Mouse (Mus musculus): Measurements from ENCODE around the gene Pklr. TPM values are rescaled to one million over a fixed set of nuclear protein-coding genes. Genes with fewer than 3 reads are reported as not detected.

The Pklr gene
- polyA plus RNA-seq, 1 experiment from 2014 or later: not detected

DNA sequence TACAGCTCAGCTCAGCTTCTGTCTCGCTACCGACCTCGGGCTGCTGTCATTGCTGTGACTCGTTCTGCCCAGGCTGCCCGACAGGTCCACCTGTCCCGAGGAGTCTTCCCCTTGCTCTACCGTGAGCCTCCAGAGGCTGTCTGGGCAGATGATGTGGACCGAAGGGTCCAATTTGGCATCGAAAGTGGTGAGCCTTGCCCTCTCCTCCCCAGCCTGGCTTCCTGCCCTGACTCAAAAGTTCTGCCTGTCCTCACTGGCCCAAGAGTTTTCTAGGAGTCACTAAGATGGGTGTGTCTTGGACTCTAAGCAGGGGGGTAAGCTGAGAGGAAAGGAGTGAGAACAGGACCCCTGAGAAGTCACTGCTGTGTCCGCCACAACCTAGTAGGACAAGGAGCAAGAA lies 8.9 kb downstream of the Pklr start:
- Histone ChIP-seq H3K4me2 (ENCODE audit: low read length) (no peak overlapping the region), H3K9ac (ENCODE audit: low read length) (no peak overlapping the region), H3K36me3 (ENCODE audit: control insufficient read depth, insufficient read depth, low read length) (no peaks in the 10 kb centered on the region), H3K4me1 (ENCODE audit: control insufficient read depth in 2 of 2, insufficient read depth in 2 of 2, low read length in 2 of 2) (peaks cover 5 to 6% of the 10 kb centered on the region in 2 experiments; a peak in 3 of 4 replicates), H3K27ac (replicated peaks in 1 of 2; ENCODE audit: control insufficient read depth in 1 of 2, insufficient read depth in 1 of 2, low read depth in 2 of 2, low read length in 2 of 2) (no peak overlapping the region), H3K9me3 (ENCODE audit: control insufficient read depth, low read length) (no peaks in the 10 kb centered on the region), H3K27me3 (ENCODE audit: control insufficient read depth, insufficient read depth, low read length) (peaks cover 44% of the 10 kb centered on the region), H3K4me3 (ENCODE audit: control insufficient read depth in 1 of 2, insufficient read depth in 1 of 2, low read depth in 1 of 2, low read length in 2 of 2) (no peak overlapping the region)
- ATAC-seq (ENCODE audit: insufficient number of reproducible peaks, insufficient read depth, low FRiP score, low read depth): no peak
- 78% methylated on average over 10 of the region's 10 CpGs for WGBS

DNA sequence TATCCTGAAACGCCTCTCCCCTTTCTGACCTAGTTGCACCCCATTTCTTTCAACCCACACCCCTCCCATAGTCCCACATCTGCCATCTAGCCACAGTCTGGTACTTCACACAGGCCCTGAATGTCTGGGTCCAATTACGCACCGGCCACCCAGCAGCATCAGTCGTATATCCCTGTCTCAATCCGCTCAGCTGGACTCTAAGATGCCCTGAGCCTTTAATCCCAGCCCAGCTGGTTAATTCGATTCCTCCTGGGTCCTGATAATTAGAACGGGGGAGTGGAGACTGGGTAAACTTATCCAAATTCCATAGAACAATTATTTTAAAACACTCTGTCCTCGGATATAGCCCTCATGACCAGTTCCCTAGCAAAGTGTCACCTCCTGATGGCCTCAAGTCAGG lies 9.6 kb downstream of the Pklr start:
- H3K9ac ChIP-seq (ENCODE audit: low read length): no peak overlapping the region
- H3K9me3 ChIP-seq (ENCODE audit: control insufficient read depth, low read length): no peaks in the 10 kb centered on the region
- peaks cover 5 to 6% of the 10 kb centered on the region in 2 experiments; a peak in 3 of 4 replicates for H3K4me1 ChIP-seq (ENCODE audit: control insufficient read depth in 2 of 2, insufficient read depth in 2 of 2, low read length in 2 of 2)
- no peak overlapping the region for H3K4me2 ChIP-seq (ENCODE audit: low read length)
- H3K27me3 ChIP-seq (ENCODE audit: control insufficient read depth, insufficient read depth, low read length): peaks cover 52% of the 10 kb centered on the region
- ATAC-seq (ENCODE audit: insufficient number of reproducible peaks, insufficient read depth, low FRiP score, low read depth): no peak
- no peak overlapping the region for H3K4me3 ChIP-seq (ENCODE audit: control insufficient read depth in 1 of 2, insufficient read depth in 1 of 2, low read depth in 1 of 2, low read length in 2 of 2)
- H3K36me3 ChIP-seq (ENCODE audit: control insufficient read depth, insufficient read depth, low read length): no peaks in the 10 kb centered on the region
- H3K27ac ChIP-seq (replicated peaks in 1 of 2; ENCODE audit: control insufficient read depth in 1 of 2, insufficient read depth in 1 of 2, low read depth in 2 of 2, low read length in 2 of 2): no peak overlapping the region
- 56% methylated on average over 8 of the region's 8 CpGs for WGBS

DNA sequence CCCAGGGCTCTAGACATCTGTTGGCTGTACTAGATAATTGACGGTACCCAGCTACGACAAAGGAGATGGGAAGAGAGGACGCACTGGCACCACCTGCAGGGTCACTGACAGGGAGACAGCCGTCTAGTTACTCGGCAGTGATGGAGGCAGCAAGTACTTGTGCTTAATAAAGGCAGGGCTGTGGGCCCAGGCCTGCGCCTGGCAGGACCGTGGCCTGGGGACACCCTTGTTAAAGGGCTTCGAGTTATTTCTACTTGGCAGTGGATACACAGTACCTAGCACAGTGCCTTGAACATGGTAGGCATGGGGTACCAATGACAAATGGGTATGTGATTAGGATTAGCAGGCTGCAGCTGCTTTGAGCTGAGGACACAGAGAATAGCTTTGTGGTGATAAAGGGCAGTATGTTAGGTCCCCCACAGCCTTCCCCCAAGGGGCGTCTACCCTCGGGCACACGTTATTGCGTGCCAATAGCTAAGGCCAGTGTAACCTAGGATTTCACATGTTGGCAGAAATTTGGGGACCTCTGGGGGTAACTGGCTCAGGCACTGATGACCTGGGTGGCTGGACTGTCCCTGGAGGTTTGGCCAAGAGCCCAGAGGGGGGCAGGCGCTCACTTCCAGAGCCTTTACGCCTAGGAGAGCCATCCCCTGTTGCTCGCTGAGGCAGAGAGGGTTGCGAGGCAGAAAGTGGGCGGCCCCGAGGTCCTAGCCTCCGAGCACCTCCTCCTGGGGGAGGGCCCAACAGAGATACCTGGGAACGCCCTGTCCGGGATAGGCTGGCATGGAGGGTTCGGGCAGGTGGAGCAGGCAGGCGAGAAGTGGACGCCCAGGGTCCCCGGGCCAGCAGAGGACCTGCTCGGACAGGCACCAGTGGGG lies 11.4 kb downstream of the Pklr start:
- 0 out of 2 replicates have a peak overlapping the region, but pooled peaks have one; percentile 7 for H3K9ac ChIP-seq (ENCODE audit: low read length)
- H3K4me2 ChIP-seq (ENCODE audit: low read length): peak overlapping the region; percentile 56
- no peak for ATAC-seq (ENCODE audit: insufficient number of reproducible peaks, insufficient read depth, low FRiP score, low read depth)
- H3K27me3 ChIP-seq (ENCODE audit: control insufficient read depth, insufficient read depth, low read length): peaks cover 61% of the 10 kb centered on the region
- H3K4me1 ChIP-seq (ENCODE audit: control insufficient read depth in 2 of 2, insufficient read depth in 2 of 2, low read length in 2 of 2): peaks cover 5 to 6% of the 10 kb centered on the region in 2 experiments; a peak in 3 of 4 replicates
- peak overlapping the region; percentile 10 to 14; a peak in 3 of 4 replicates for H3K4me3 ChIP-seq (ENCODE audit: control insufficient read depth in 1 of 2, insufficient read depth in 1 of 2, low read depth in 1 of 2, low read length in 2 of 2)
- 15% methylated on average over 26 of the region's 26 CpGs for WGBS
- H3K9me3 ChIP-seq (ENCODE audit: control insufficient read depth, low read length): no peaks in the 10 kb centered on the region
- no peaks in the 10 kb centered on the region for H3K36me3 ChIP-seq (ENCODE audit: control insufficient read depth, insufficient read depth, low read length)
- no peak overlapping the region for H3K27ac ChIP-seq (replicated peaks in 1 of 2; ENCODE audit: control insufficient read depth in 1 of 2, insufficient read depth in 1 of 2, low read depth in 2 of 2, low read length in 2 of 2)

DNA sequence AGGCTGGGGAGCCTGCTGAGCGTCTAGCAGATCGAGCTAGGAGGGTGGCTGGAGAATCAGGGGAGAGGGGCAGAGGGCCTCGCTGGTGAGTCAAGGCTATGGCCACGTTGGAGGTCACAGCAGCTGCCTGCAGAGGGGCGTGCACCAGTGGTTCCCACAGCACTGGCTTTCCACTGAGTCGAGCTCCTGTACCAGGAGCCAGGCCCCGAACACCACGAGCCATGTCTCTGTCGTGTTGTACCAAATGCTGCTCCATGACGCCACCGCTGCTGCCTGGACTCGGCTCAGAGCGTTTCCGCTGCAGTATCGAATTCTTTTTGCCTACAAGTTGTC lies 12.0 kb downstream of the Pklr start:
- 0 out of 2 replicates have a peak overlapping the region, but pooled peaks have one; percentile 7 for H3K9ac ChIP-seq (ENCODE audit: low read length)
- peak overlapping the region; percentile 56 for H3K4me2 ChIP-seq (ENCODE audit: low read length)
- H3K9me3 ChIP-seq (ENCODE audit: control insufficient read depth, low read length): no peaks in the 10 kb centered on the region
- peak overlapping the region; percentile 10 to 14; a peak in 3 of 4 replicates for H3K4me3 ChIP-seq (ENCODE audit: control insufficient read depth in 1 of 2, insufficient read depth in 1 of 2, low read depth in 1 of 2, low read length in 2 of 2)
- ATAC-seq (ENCODE audit: insufficient number of reproducible peaks, insufficient read depth, low FRiP score, low read depth): no peak
- H3K27ac ChIP-seq (replicated peaks in 1 of 2; ENCODE audit: control insufficient read depth in 1 of 2, insufficient read depth in 1 of 2, low read depth in 2 of 2, low read length in 2 of 2): no peak overlapping the region
- no peaks in the 10 kb centered on the region for H3K36me3 ChIP-seq (ENCODE audit: control insufficient read depth, insufficient read depth, low read length)
- WGBS: 9% methylated on average over 15 of the region's 15 CpGs
- H3K4me1 ChIP-seq (ENCODE audit: control insufficient read depth in 2 of 2, insufficient read depth in 2 of 2, low read length in 2 of 2): peaks cover 5 to 6% of the 10 kb centered on the region in 2 experiments; a peak in 3 of 4 replicates
- H3K27me3 ChIP-seq (ENCODE audit: control insufficient read depth, insufficient read depth, low read length): peaks cover 67% of the 10 kb centered on the region

DNA sequence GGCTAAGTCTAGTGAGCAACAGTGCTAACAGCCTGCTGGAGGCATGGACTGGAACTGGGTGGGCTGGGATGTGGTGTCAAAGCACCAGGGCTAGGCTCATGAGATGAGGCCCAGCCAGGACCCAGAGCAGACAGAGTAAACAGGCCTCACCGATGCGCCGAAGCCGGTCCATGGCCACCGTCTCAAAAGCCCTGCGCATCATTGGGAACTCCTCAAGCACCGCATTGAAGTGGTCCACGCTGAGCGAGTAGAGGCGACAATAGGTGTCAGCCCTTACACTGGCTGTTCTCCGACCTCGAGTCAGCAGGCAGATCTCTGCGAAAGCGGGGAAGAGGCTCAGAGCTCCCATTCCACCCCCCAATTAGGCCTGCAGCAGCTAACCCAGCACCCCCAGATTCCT lies 12.6 kb downstream of the Pklr start:
- H3K27ac ChIP-seq (replicated peaks in 1 of 2; ENCODE audit: control insufficient read depth in 1 of 2, insufficient read depth in 1 of 2, low read depth in 2 of 2, low read length in 2 of 2): no peak overlapping the region
- H3K4me2 ChIP-seq (ENCODE audit: low read length): no peak overlapping the region
- H3K4me3 ChIP-seq (ENCODE audit: control insufficient read depth in 1 of 2, insufficient read depth in 1 of 2, low read depth in 1 of 2, low read length in 2 of 2): no peak overlapping the region
- no peaks in the 10 kb centered on the region for H3K9me3 ChIP-seq (ENCODE audit: control insufficient read depth, low read length)
- WGBS: 68% methylated on average over 14 of the region's 14 CpGs
- ATAC-seq (ENCODE audit: insufficient number of reproducible peaks, insufficient read depth, low FRiP score, low read depth): no peak
- peaks cover 70% of the 10 kb centered on the region for H3K27me3 ChIP-seq (ENCODE audit: control insufficient read depth, insufficient read depth, low read length)
- no peak overlapping the region for H3K9ac ChIP-seq (ENCODE audit: low read length)
- no peaks in the 10 kb centered on the region for H3K36me3 ChIP-seq (ENCODE audit: control insufficient read depth, insufficient read depth, low read length)
- H3K4me1 ChIP-seq (ENCODE audit: control insufficient read depth in 2 of 2, insufficient read depth in 2 of 2, low read length in 2 of 2): peaks cover 5 to 6% of the 10 kb centered on the region in 2 experiments; a peak in 3 of 4 replicates

DNA sequence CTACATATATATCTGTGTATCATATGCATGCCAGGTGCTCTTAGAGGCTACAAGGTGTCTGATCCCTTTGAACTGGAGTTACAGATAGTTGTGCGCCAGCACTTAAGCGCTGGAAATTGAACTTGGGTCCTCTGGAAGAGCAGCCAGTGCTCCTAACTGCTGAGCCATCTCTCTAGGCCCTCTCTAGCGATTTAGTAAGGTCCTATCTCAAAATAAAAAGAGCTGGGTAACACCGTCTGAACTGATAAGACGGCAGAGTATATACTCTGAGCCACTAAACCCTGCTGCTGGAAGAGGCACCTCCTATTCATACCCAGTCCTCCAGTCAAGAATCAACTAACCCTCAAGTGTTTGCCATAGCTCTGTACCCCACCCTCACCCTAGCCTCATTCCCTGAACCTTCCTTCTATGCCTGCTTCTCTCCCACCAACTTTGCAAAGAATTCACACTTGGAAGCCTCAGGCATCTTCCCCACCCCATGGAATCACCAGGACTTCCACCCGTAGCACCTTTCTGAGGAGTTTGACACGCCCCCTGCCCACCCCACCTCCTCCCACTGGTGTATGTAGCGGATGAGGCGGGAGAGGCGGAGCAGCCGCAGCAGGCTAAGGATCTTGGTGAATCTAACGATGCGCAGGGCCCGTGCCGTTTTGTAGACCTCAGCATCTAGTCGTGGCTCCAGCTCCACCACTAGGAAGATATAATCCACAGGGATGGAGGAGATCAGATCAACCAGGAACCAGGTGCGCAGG lies 16.3 kb downstream of the Pklr start:
- H3K27ac ChIP-seq (replicated peaks in 1 of 2; ENCODE audit: control insufficient read depth in 1 of 2, insufficient read depth in 1 of 2, low read depth in 2 of 2, low read length in 2 of 2): no peak overlapping the region
- peaks cover 5 to 6% of the 10 kb centered on the region in 2 experiments; a peak in 3 of 4 replicates for H3K4me1 ChIP-seq (ENCODE audit: control insufficient read depth in 2 of 2, insufficient read depth in 2 of 2, low read length in 2 of 2)
- ATAC-seq (ENCODE audit: insufficient number of reproducible peaks, insufficient read depth, low FRiP score, low read depth): no peak
- H3K9me3 ChIP-seq (ENCODE audit: control insufficient read depth, low read length): no peaks in the 10 kb centered on the region
- 38% methylated on average over 17 of the region's 17 CpGs for WGBS
- H3K4me2 ChIP-seq (ENCODE audit: low read length): no peak overlapping the region
- peaks cover 49% of the 10 kb centered on the region for H3K27me3 ChIP-seq (ENCODE audit: control insufficient read depth, insufficient read depth, low read length)
- no peaks in the 10 kb centered on the region for H3K36me3 ChIP-seq (ENCODE audit: control insufficient read depth, insufficient read depth, low read length)
- no peak overlapping the region for H3K4me3 ChIP-seq (ENCODE audit: control insufficient read depth in 1 of 2, insufficient read depth in 1 of 2, low read depth in 1 of 2, low read length in 2 of 2)
- H3K9ac ChIP-seq (ENCODE audit: low read length): no peak overlapping the region

GRCm38 (mm10) chr3:89156951-89157350 lies 21.0 kb downstream of the Pklr start:
- no peak for ATAC-seq (ENCODE audit: insufficient number of reproducible peaks, insufficient read depth, low FRiP score, low read depth)
- Histone ChIP-seq H3K27me3 (ENCODE audit: control insufficient read depth, insufficient read depth, low read length) (peaks cover 25% of the 10 kb centered on the region), H3K4me3 (ENCODE audit: control insufficient read depth in 1 of 2, insufficient read depth in 1 of 2, low read depth in 1 of 2, low read length in 2 of 2) (no peak overlapping the region)

More at GRCm38 (mm10) chr3:89156951-89157350, 21.0 kb downstream of the Pklr start:
- H3K4me2 ChIP-seq (ENCODE audit: low read length): no peak overlapping the region
- no peak overlapping the region for H3K9ac ChIP-seq (ENCODE audit: low read length)
- H3K27ac ChIP-seq (replicated peaks in 1 of 2; ENCODE audit: control insufficient read depth in 1 of 2, insufficient read depth in 1 of 2, low read depth in 2 of 2, low read length in 2 of 2): no peak overlapping the region
- WGBS: 76% methylated on average over 8 of the region's 8 CpGs
- no peaks in the 10 kb centered on the region for H3K9me3 ChIP-seq (ENCODE audit: control insufficient read depth, low read length)
- peaks cover 0 to 5% of the 10 kb centered on the region in 2 experiments; a peak in 1 of 4 replicates for H3K4me1 ChIP-seq (ENCODE audit: control insufficient read depth in 2 of 2, insufficient read depth in 2 of 2, low read length in 2 of 2)
- no peaks in the 10 kb centered on the region for H3K36me3 ChIP-seq (ENCODE audit: control insufficient read depth, insufficient read depth, low read length)

Measured in heart, embryonic 14.5 days (tissue).